Mouse (Mus musculus) lung, postnatal 0 days (tissue): ENCODE results near the gene Eef1akmt4. TPM values are rescaled to one million over a fixed set of nuclear protein-coding genes. Genes with fewer than 3 reads are reported as not detected.

Experiments used
- ATAC-seq: fragments of 200-750 bp; cut with Nextera tagmentation; 2 replicates; pipeline ENCODE4 v1.8.0; 2017; ENCODE audit warnings: moderate library complexity
- DNase-seq: peaks from one replicate; pipeline ENCODE4 v3.0.0-alpha.2; 2016; ENCODE audit warnings: low spot score
- H3K27ac ChIP-seq: fragments of 300-500 bp; sonication (generic); 2 replicates; pipeline ENCODE4 v1.5.1; 2014; ENCODE audit warnings: antibody characterized with exemption, mild to moderate bottlenecking, low read length, mixed read lengths
- H3K27me3 ChIP-seq: fragments of 300-500 bp; sonication (generic); replicated peaks from 2 replicates; pipeline ENCODE4 v1.6.1; 2014; ENCODE audit warnings: low read length, mixed read lengths; ENCODE audit not compliant: insufficient read depth
- H3K36me3 ChIP-seq: fragments of 300-500 bp; sonication (generic); 2 replicates; pipeline ENCODE4 v1.6.1; 2014; ENCODE audit warnings: low read length, mixed read lengths; ENCODE audit not compliant: insufficient read depth
- H3K4me1 ChIP-seq: fragments of 300-500 bp; sonication (generic); 2 replicates; pipeline ENCODE4 v1.6.1; 2014; ENCODE audit warnings: antibody characterized with exemption, low read depth, low read length, mixed read lengths; ENCODE audit not compliant: insufficient read depth
- H3K4me2 ChIP-seq: fragments of 300-500 bp; sonication (generic); replicated peaks from 2 replicates; pipeline ENCODE4 v1.6.1; 2014; ENCODE audit warnings: low read depth, mild to moderate bottlenecking, low read length, moderate library complexity, mixed read lengths
- H3K4me3 ChIP-seq: fragments of 300-500 bp; sonication (generic); 2 replicates; pipeline ENCODE4 v1.5.1; 2014; ENCODE audit warnings: low read depth, low read length
- H3K9ac ChIP-seq: fragments of 300-500 bp; sonication (generic); replicated peaks from 2 replicates; pipeline ENCODE4 v1.6.1; 2014; ENCODE audit warnings: low read depth, mild to moderate bottlenecking
- H3K9me3 ChIP-seq: fragments of 300-500 bp; sonication (generic); 2 replicates; pipeline ENCODE4 v1.6.1; 2016; ENCODE audit warnings: low read length, mixed read lengths
- CTCF ChIP-seq: IDR thresholded peaks from 2 replicates; pipeline ENCODE4 v1.5.1; 2016; ENCODE audit warnings: antibody characterized with exemption, mild to moderate bottlenecking
- EP300 ChIP-seq: IDR thresholded peaks from 2 replicates; pipeline ENCODE4 v1.6.1; 2016; ENCODE audit warnings: antibody characterized with exemption, mild to moderate bottlenecking, control low read depth
- WGBS: fragments of 180-500 bp; shearing (Covaris S2); extraction: QIAGEN DNeasy Blood & Tissue Kit; methylation state at CpG from one replicate; pipeline ENCODE4 v1.1.7; 2014; 5-methylcytosine and 5-hydroxymethylcytosine counted together
- polyA plus RNA-seq: library from polyadenylated mRNA; unstranded; fragments of >200 nt; fragmentation: Nextera tagmentation; extraction: Ambion mirVana; gene quantifications from 2 replicates; pipeline ENCODE4 v1.2.1, GENCODE M21; 2015

The Eef1akmt4 gene
- polyA plus RNA-seq, 1 experiment from 2014 or later, result 15.2 TPM

DNA sequence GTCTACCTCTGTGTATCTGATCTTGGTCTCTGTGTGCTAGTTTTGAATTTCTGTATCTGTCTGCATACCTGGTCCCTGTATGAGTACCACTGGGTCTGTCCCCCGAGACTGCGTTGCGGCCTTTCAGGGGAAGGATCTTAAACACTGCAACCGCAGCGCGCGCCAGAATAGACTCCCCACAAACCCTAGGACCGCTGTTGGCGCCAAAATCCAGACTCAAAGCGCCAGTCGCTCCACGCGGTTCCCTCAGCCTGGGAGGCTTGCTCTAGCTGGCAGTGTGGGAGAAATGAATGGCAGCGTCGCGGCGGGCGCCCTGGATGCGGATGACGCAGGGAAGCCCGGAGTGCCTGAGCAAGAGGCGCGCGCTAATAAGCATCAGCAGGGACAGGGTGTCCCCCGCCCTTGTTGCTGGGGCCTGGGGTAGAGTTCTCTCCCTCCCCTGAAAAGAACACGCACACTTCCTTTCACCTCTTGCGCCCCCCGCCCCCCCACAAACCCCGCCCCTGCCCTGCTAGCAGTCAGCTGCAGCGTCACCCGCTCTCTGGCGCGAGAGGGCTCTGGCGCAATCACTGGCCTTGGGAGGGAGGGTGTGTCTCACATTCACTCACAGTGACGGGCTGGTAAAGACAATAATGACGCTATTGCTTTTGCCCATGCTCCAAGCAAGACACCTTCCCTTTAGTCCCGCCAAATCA is 10.7 kb downstream of the Eef1akmt4 start:
- no peak overlapping the region for H3K27ac ChIP-seq

DNA sequence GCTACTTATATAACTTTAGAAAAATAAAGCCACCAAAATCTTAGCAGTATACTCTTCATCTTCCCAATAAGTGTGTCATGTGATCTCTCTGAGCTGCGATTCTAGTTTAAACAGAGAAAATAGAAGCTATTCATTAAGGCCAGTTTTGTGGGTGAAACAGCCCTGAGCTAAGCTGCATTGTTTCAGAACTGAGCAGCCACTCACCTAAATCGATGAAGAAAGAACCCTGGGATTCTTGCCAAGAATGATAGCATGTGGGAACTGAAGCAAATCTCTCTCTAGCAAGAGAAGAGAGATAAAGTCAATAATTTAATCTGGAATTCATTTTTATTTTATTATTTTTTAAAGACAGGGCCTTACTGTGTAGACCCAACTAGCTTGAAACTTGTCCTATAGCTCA is 11.8 kb downstream of the Eef1akmt4 start:
- 29% methylated on average over 2 of the region's 2 CpGs for WGBS
- H3K27ac ChIP-seq, result no peak overlapping the region
- H3K36me3 ChIP-seq, result no peaks in the 10 kb centered on the region
- DNase-seq (no peak), ATAC-seq (no peak)
- H3K4me1 ChIP-seq, result peaks cover 7% of the 10 kb centered on the region; the same call in 1 of the 2 replicates
- peaks cover 20% of the 10 kb centered on the region for H3K27me3 ChIP-seq
- no peak overlapping the region for H3K4me3 ChIP-seq
- no peak overlapping the region for H3K9ac ChIP-seq
- TF ChIP-seq CTCF, result no peak
- H3K9me3 ChIP-seq, result no peaks in the 10 kb centered on the region
- no peak overlapping the region for H3K4me2 ChIP-seq

More for the DNA sequence above, 10.7 kb downstream of the Eef1akmt4 start:
- DNase-seq, result peak; percentile 78
- Histone ChIP-seq H3K4me1 (peaks cover 7% of the 10 kb centered on the region; the same call in 1 of the 2 replicates), H3K9ac (no peak overlapping the region), H3K36me3 (no peaks in the 10 kb centered on the region), H3K9me3 (no peaks in the 10 kb centered on the region), H3K4me3 (peak overlapping the region; percentile 59), H3K4me2 (peak overlapping the region; percentile 98), H3K27me3 (peaks cover 20% of the 10 kb centered on the region)
- WGBS, result under 1% methylated on average over 37 of the region's 37 CpGs
- peak; percentile 56 for ATAC-seq
- TF ChIP-seq EP300 (no peak), CTCF (no peak)

DNA sequence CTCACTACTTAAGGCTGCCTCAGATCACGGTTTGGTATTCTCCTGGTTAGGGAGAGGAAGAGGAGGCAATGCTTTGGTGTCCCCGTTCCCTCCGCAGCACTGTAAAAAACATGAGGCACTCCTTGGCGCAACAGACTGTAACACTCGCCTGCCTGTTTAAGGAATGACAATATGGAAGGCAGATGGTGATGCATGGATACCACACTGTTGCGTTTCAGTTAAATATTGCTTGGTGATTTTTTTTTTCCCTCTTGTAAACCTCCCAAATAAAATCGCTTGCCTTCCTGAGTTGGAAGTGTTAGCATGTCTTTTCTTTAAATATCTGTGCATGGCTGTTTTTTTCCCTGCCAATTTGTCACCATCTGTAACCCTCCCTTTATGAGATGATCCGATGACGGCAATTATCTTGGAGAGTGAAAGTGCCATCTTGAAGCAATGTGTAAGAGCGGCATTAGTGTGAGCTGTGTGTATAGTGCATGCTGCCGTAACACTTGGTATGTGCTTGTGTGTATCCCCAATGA is 17.5 kb downstream of the Eef1akmt4 start:
- Histone ChIP-seq H3K9ac (no peak overlapping the region), H3K4me1 (peaks cover 4% of the 10 kb centered on the region; the same call in 1 of the 2 replicates), H3K9me3 (no peaks in the 10 kb centered on the region), H3K4me3 (no peak overlapping the region), H3K27ac (no peak overlapping the region), H3K36me3 (no peaks in the 10 kb centered on the region), H3K27me3 (no peaks in the 10 kb centered on the region), H3K4me2 (no peak overlapping the region)
- 50% methylated on average over 11 of the region's 11 CpGs for WGBS
- DNase-seq (no peak), ATAC-seq (no peak)
- no peak for TF ChIP-seq EP300
- no peak for TF ChIP-seq CTCF

GRCm38 (mm10) chr16:20629731-20630634 is 18.6 kb downstream of the Eef1akmt4 start, which contains the start of gene Ece2:
TSS of gene Ece2 (plus strand) at chr16:20629828.
- DNase-seq, result no peak
- no peak within 1 kb of the TSS for H3K27ac ChIP-seq
- TF ChIP-seq EP300, result no peak
- no peak for TF ChIP-seq CTCF
- ATAC-seq, result peak; percentile 43
- no peak within 1 kb of the TSS for H3K9ac ChIP-seq
- peak within 1 kb of the TSS; percentile 31 for H3K4me3 ChIP-seq
- H3K27me3 ChIP-seq, result no peaks in the 10 kb centered on the region
- no peaks in the 10 kb centered on the region for H3K9me3 ChIP-seq
- peaks cover 4% of the 10 kb centered on the region; the same call in 1 of the 2 replicates for H3K4me1 ChIP-seq
- H3K36me3 ChIP-seq, result no peaks in the 10 kb centered on the region
- WGBS, result 6% methylated on average over 52 of the region's 54 CpGs
- peak within 1 kb of the TSS; percentile 74 for H3K4me2 ChIP-seq

DNA sequence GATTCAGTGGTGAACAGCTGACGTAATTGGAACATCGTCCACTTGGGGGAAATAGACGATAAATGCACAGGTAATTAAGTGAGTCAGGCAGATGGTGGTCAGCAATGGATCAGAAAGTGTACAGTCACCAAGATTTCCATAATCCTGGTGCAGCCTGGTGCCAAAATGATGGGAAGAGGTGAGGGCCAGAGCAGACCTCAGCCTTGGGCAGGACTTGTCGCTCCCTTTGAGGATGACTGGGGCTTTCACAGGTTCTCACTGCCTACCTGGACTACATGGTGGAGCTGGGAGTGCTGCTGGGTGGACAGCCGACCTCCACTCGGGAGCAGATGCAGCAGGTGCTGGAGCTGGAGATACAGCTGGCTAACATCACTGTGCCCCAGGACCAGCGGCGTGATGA is 26.0 kb downstream of the Eef1akmt4 start:
- H3K9ac ChIP-seq, result no peak overlapping the region
- H3K27me3 ChIP-seq, result no peaks in the 10 kb centered on the region
- WGBS, result 63% methylated on average over 8 of the region's 8 CpGs
- no peak for TF ChIP-seq CTCF
- no peak for TF ChIP-seq EP300
- H3K4me1 ChIP-seq, result no peaks in the 10 kb centered on the region
- H3K36me3 ChIP-seq, result no peaks in the 10 kb centered on the region
- DNase-seq (no peak), ATAC-seq (no peak)
- H3K4me3 ChIP-seq, result no peak overlapping the region
- H3K4me2 ChIP-seq, result no peak overlapping the region
- H3K27ac ChIP-seq, result no peak overlapping the region
- H3K9me3 ChIP-seq, result no peaks in the 10 kb centered on the region

- Histone ChIP-seq H3K4me2 (no peak overlapping the region), H3K36me3 (no peaks in the 10 kb centered on the region), H3K4me1 (no peaks in the 10 kb centered on the region), H3K27ac (no peak overlapping the region), H3K27me3 (no peaks in the 10 kb centered on the region), H3K9ac (no peak overlapping the region), H3K4me3 (no peak overlapping the region), H3K9me3 (no peaks in the 10 kb centered on the region)
- TF ChIP-seq CTCF, result no peak
- no peak for TF ChIP-seq EP300
- no peak for DNase-seq
- 63% methylated on average over 8 of the region's 8 CpGs for WGBS
- no peak for ATAC-seq
Observed at GRCm38 (mm10) chr16:20638367-20638766, 27.0 kb downstream of the Eef1akmt4 start.
